Mouse (Mus musculus): ENCODE results near the gene Nrgn.

- TF ChIP-seq POLR2A (IDR thresholded peaks at IDR 0.05; ENCODE audit: low read depth, low read length) = no peak
- no peak for TF ChIP-seq CTCF (IDR thresholded peaks at IDR 0.05; ENCODE audit: extremely low read depth, insufficient read length, insufficient replicate concordance, low read depth, low read length)
Measured at GRCm38 (mm10) chr9:37512097-37512496, 40.6 kb downstream of the Nrgn start.

Data from small intestine, adult 2 months (tissue).